Mouse (Mus musculus) embryonic facial prominence, embryonic 14.5 days (tissue): ENCODE measurements around the gene Prr15l. TPM values are rescaled to one million over a fixed set of nuclear protein-coding genes. Genes with fewer than 3 reads are reported as not detected.

ENCODE experiments used
- ATAC-seq: fragments of 200-750 bp; cut with Nextera tagmentation; 2 replicates; pipeline ENCODE4 v1.8.0; 2017; ENCODE audit warnings: low read depth, moderate number of reproducible peaks, moderate TSS enrichment
- DNase-seq: peaks from one replicate; pipeline ENCODE4 v3.0.0-alpha.2; 2015; ENCODE audit warnings: low spot score
- H3K27ac ChIP-seq: fragments of 300-500 bp; sonication (generic); replicated peaks from 2 replicates; pipeline ENCODE4 v1.5.1; 2014; ENCODE audit warnings: low read depth, mild to moderate bottlenecking, low read length, moderate library complexity
- H3K27me3 ChIP-seq: fragments of 300-500 bp; sonication (generic); replicated peaks from 2 replicates; pipeline ENCODE4 v1.6.1; 2014; ENCODE audit warnings: low read length; ENCODE audit not compliant: control insufficient read depth, insufficient read depth
- H3K36me3 ChIP-seq: fragments of 300-500 bp; sonication (generic); 2 replicates; pipeline ENCODE4 v1.6.1; 2014; ENCODE audit warnings: low read length, mixed read lengths; ENCODE audit not compliant: control insufficient read depth, insufficient read depth
- H3K4me1 ChIP-seq: fragments of 300-500 bp; sonication (generic); 2 replicates; pipeline ENCODE4 v1.6.1; 2014; ENCODE audit warnings: antibody characterized with exemption, low read length; ENCODE audit not compliant: control insufficient read depth, insufficient read depth
- H3K4me2 ChIP-seq: fragments of 300-500 bp; sonication (generic); 2 replicates; pipeline ENCODE4 v1.6.1; 2014; ENCODE audit warnings: low read depth, mild to moderate bottlenecking, low read length, moderate library complexity, mixed read lengths
- H3K4me3 ChIP-seq: fragments of 300-500 bp; sonication (generic); 2 replicates; pipeline ENCODE4 v1.5.1; 2014; ENCODE audit warnings: low read depth, mild to moderate bottlenecking, low read length
- H3K9ac ChIP-seq: fragments of 300-500 bp; sonication (generic); 2 replicates; pipeline ENCODE4 v1.6.1; 2014; ENCODE audit warnings: low read depth, mild to moderate bottlenecking, low read length, moderate library complexity, mixed read lengths
- H3K9me3 ChIP-seq: fragments of 300-500 bp; sonication (generic); 2 replicates; pipeline ENCODE4 v1.6.1; 2016; ENCODE audit warnings: low read length; ENCODE audit not compliant: control insufficient read depth
- WGBS: fragments of 180-500 bp; shearing (Covaris S2); extraction: QIAGEN DNeasy Blood & Tissue Kit; methylation state at CpG from one replicate; pipeline ENCODE4 v1.1.7; 2014; 5-methylcytosine and 5-hydroxymethylcytosine counted together
- polyA plus RNA-seq: library from polyadenylated mRNA; unstranded; fragments of >200 nt; fragmentation: Nextera tagmentation; extraction: Ambion mirVana; gene quantifications from 2 replicates; pipeline ENCODE4 v1.2.1, GENCODE M21; 2014

Gene Prr15l
- polyA plus RNA-seq, 1 experiment from 2014 or later = 4.7 TPM

- H3K27ac ChIP-seq = no peak overlapping the region
- DNase-seq (no peak), ATAC-seq (no peak)
- H3K9me3 ChIP-seq = no peaks in the 10 kb centered on the region
- no peaks in the 10 kb centered on the region for H3K4me1 ChIP-seq
- H3K36me3 ChIP-seq = peaks cover 70% of the 10 kb centered on the region
- H3K9ac ChIP-seq = 0 out of 2 replicates have a peak overlapping the region, but pooled peaks have one; percentile 3
- 82% methylated on average over 10 of the region's 10 CpGs for WGBS
- H3K4me3 ChIP-seq = no peak overlapping the region
- H3K4me2 ChIP-seq = no peak overlapping the region
- H3K27me3 ChIP-seq = no peaks in the 10 kb centered on the region
Measured at GRCm38 (mm10) chr11:96952426-96952825, 24.5 kb downstream of the Prr15l start.

- Histone ChIP-seq H3K36me3 (peaks cover 75% of the 10 kb centered on the region), H3K4me1 (no peaks in the 10 kb centered on the region), H3K4me2 (no peak overlapping the region), H3K9me3 (no peaks in the 10 kb centered on the region), H3K27ac (no peak overlapping the region), H3K4me3 (no peak overlapping the region), H3K9ac (no peak overlapping the region), H3K27me3 (no peaks in the 10 kb centered on the region)
- 68% methylated on average over 6 of the region's 6 CpGs for WGBS
- DNase-seq (no peak), ATAC-seq (no peak)
Measured at GRCm38 (mm10) chr11:96952896-96953295, 25.0 kb downstream of the Prr15l start.

GRCm38 (mm10) chr11:96955094-96955493 lies 27.2 kb downstream of the Prr15l start:
- peaks cover 92% of the 10 kb centered on the region for H3K36me3 ChIP-seq
- 88% methylated on average over 4 of the region's 4 CpGs for WGBS
- H3K9ac ChIP-seq = no peak overlapping the region
- H3K4me2 ChIP-seq = no peak overlapping the region
- DNase-seq = no peak
- H3K27me3 ChIP-seq = no peaks in the 10 kb centered on the region
- ATAC-seq = no peak
- H3K4me3 ChIP-seq = no peak overlapping the region
- H3K9me3 ChIP-seq = no peaks in the 10 kb centered on the region
- no peak overlapping the region for H3K27ac ChIP-seq
- H3K4me1 ChIP-seq = no peaks in the 10 kb centered on the region

- peaks cover 95% of the 10 kb centered on the region for H3K36me3 ChIP-seq
- 0 out of 2 replicates have a peak overlapping the region, but pooled peaks have one; percentile 10 for H3K27ac ChIP-seq
- H3K4me2 ChIP-seq = no peak overlapping the region
- no peak overlapping the region for H3K9ac ChIP-seq
- no peaks in the 10 kb centered on the region for H3K4me1 ChIP-seq
- ATAC-seq (no peak), DNase-seq (no peak)
- WGBS = 58% methylated on average over 20 of the region's 20 CpGs
- H3K4me3 ChIP-seq = no peak overlapping the region
- no peaks in the 10 kb centered on the region for H3K9me3 ChIP-seq
- no peaks in the 10 kb centered on the region for H3K27me3 ChIP-seq
Measured at GRCm38 (mm10) chr11:96956009-96956724, 28.3 kb downstream of the Prr15l start.

GRCm38 (mm10) chr11:96957061-96957805 lies 29.3 kb downstream of the Prr15l start:
- no peaks in the 10 kb centered on the region for H3K4me1 ChIP-seq
- H3K9me3 ChIP-seq = no peaks in the 10 kb centered on the region
- no peak for ATAC-seq
- H3K27ac ChIP-seq = no peak overlapping the region
- H3K9ac ChIP-seq = no peak overlapping the region
- peaks cover 95% of the 10 kb centered on the region for H3K36me3 ChIP-seq
- H3K4me2 ChIP-seq = no peak overlapping the region
- DNase-seq = no peak
- H3K4me3 ChIP-seq = no peak overlapping the region
- no peaks in the 10 kb centered on the region for H3K27me3 ChIP-seq
- WGBS = 92% methylated on average over 10 of the region's 10 CpGs

- H3K4me2 ChIP-seq = no peak overlapping the region
- H3K9ac ChIP-seq = peak overlapping the region; percentile 31; the same call in 1 of the 2 replicates
- H3K9me3 ChIP-seq = no peaks in the 10 kb centered on the region
- peak; percentile 85 for ATAC-seq
- DNase-seq = peak; percentile 88
- no peaks in the 10 kb centered on the region for H3K4me1 ChIP-seq
- H3K36me3 ChIP-seq = peaks cover 38% of the 10 kb centered on the region
- H3K27ac ChIP-seq = no peak overlapping the region
- WGBS = 20% methylated on average over 8 of the region's 8 CpGs
- no peak overlapping the region for H3K4me3 ChIP-seq
- H3K27me3 ChIP-seq = no peaks in the 10 kb centered on the region
Measured at GRCm38 (mm10) chr11:96963580-96963979, 35.7 kb downstream of the Prr15l start.

- ATAC-seq (no peak), DNase-seq (no peak)
- Histone ChIP-seq H3K36me3 (peaks cover 14% of the 10 kb centered on the region), H3K4me3 (no peak overlapping the region), H3K27ac (no peak overlapping the region), H3K27me3 (no peaks in the 10 kb centered on the region), H3K9ac (no peak overlapping the region), H3K9me3 (no peaks in the 10 kb centered on the region), H3K4me1 (peaks cover 16% of the 10 kb centered on the region), H3K4me2 (no peak overlapping the region)
- 94% methylated on average over 3 of the region's 3 CpGs for WGBS
Measured at GRCm38 (mm10) chr11:96966172-96966571, 38.3 kb downstream of the Prr15l start.

- Histone ChIP-seq H3K4me3 (no peak overlapping the region), H3K4me1 (peaks cover 18% of the 10 kb centered on the region), H3K4me2 (no peak overlapping the region)
Measured at GRCm38 (mm10) chr11:96966914-96967543, 39.1 kb downstream of the Prr15l start.

More at GRCm38 (mm10) chr11:96966914-96967543, 39.1 kb downstream of the Prr15l start:
- no peak for DNase-seq
- H3K27me3 ChIP-seq = no peaks in the 10 kb centered on the region
- no peak overlapping the region for H3K27ac ChIP-seq
- no peaks in the 10 kb centered on the region for H3K9me3 ChIP-seq
- H3K36me3 ChIP-seq = 0 out of 2 replicates have a peak, but pooled peaks cover 6% of the 10 kb centered on the region
- no peak overlapping the region for H3K9ac ChIP-seq
- WGBS = 89% methylated on average over 13 of the region's 13 CpGs
- no peak for ATAC-seq
